Mouse (Mus musculus) cerebellum, postnatal 36 days (tissue): ENCODE results near the gene Ndufv1.
"Not testable (repeated sequence)": the region's sequence is repeated elsewhere in the genome, so short reads cannot be mapped to it uniquely, and the experiment has no call there.

Experiments used
- DNase-seq, 2 experiments: peaks; one replicate each; pipeline ENCODE4 v3.0.0; 2021 to 2022; ENCODE audit warnings: mixed read lengths in 2 of 2

Gene Ndufv1

DNA sequence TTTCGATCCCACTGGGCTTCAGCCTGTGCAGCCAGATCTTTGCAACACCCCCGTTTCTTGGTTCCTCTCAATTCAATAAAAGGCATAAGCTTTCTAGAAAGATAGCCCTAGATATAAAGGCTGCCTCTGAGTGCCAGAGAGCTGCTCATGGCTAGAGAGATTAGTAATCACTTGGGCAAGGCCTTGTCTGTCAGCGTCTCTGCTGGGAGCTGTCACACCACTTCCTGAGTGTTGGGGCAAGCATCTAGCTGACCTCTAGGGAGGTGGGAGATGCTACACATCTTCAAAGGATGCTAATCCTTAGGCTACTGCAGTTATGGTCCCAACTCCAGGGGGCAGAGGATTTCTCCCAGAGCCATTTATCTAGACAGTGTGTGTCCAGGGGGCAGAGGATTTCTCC lies 45.3 kb downstream of the Ndufv1 start:
- DNase-seq: no peak

DNA sequence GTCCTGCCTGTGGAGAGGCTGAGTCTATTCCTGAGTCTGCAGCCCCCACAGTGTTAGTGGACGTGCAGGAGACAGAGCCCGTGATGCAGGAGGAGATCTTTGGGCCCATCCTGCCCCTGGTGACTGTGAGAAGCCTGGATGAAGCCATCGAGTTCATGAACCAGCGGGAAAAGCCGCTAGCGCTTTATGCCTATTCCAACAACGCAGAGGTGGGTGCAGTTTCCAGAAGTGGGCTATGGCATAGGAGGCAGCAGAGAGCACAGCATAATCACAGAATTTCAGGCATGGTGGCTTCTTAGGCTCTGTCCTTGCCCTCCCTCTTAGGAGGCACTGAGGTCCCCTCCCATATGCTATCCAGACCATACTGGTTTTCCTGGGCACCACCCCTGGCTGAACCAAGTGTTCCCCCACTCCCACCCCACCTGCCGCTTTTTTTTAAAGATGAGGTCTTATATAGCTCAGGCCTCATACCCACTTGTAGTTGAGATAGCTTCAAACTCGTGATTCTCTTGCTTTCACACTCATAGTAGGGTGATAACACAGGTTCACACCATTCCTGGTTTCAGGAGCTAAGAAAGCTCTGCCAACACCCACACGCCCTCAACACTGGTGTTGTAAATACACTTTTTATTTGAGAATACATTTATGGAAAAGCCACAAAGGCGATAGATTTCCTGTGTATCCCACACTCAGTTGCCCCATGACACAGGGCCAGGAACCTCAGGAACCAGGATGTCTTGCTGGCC lies 46.1 kb downstream of the Ndufv1 start:
- no peak for DNase-seq

DNA sequence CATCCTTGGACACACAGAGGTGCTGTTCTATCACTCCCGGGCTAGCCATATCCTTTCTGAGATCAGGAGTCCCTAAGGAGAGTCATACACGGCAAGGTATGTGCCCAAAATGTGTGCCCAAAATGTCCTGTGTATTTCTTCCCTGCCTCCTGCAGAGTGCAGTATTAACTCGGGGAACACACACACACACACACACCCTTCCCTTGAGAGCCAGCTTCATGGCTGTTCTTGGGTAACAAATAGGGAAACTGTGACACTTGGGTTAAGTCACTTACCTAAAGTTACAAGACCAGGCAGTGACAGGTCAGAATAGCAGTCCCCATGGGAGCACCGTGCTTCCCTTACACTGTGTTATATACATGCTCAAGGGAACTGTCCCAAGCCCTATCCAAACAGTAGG lies 48.6 kb downstream of the Ndufv1 start:
- DNase-seq: no peak

DNA sequence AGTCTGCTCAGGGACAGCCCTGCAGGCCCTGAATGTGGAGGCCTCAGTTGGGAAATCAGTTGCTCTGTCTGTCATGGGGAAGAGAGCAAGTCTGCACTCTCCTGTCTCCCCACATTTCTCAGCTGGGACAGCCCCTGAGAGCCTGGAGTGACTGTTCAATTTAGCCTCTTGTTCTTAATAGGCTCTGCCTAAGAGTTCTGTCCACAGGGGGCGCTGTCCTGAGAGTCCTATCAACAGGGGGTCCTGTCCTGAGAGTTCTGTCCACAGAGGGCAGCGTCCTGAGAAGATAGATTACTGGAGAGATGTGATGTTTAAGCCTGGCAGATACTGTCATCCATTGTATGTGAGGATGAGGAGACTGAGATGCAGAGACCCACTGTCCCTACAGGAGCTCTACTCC lies 50.1 kb downstream of the Ndufv1 start:
- DNase-seq: no peak

DNA sequence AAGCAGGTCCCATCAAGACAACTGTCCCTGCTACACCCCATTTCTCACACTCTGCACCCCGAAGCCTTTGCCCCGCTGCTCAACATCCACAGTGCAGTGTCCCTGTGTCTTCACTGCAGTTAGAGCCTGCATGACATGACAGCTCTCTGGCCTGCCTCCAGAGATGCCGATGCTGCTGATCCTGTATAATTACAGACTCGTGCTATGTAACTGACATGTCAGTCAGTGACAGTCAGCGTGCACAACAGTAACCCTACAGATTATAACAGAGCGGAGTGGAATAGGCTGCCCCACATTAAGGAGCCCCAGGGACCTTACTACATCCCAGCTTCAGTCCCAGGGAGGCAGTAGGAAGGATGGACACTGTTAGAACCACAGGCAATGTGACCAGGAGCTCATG lies 50.8 kb downstream of the Ndufv1 start:
- DNase-seq: not testable (repeated sequence)

DNA sequence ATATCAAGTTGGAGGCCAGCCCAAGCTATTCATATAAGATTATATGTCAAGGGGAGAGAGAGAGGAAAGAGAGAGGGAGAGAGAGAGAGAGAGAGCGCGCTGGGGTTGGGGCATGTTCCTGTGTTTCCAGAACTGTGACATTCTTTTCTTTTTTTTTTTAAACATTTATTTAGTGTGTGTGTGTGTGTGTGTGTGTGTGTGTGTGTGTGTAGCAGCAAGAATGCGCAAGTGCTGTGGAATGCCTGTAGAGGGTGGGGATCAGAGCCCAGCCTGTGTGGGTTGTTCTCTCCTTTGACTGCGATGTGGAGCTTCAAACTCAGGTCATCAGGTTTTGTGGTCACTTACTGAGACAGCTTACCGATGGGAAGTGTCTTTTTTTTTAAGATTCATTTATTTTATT lies 52.4 kb downstream of the Ndufv1 start:
- no peak for DNase-seq

DNA sequence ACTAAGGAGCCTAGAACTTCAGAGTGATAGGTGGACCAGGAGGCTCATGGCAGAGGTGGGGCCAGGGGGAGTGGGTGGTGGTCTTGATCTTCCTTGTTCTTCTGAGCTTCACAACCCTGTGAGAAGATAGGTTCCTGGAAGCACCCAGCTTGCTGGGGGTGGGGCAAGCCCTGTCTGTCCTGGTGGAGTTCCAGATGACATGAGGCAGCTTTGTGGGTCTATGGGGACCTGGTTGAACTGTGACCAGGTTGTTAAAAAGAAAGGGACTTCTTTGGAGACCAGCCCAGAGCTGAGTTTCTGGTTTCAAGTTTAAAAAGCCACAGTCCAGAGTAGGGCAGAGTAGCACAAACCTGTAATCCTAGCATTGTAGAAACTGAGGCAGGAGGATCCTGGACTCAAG lies 53.6 kb downstream of the Ndufv1 start:
- no peak for DNase-seq

DNA sequence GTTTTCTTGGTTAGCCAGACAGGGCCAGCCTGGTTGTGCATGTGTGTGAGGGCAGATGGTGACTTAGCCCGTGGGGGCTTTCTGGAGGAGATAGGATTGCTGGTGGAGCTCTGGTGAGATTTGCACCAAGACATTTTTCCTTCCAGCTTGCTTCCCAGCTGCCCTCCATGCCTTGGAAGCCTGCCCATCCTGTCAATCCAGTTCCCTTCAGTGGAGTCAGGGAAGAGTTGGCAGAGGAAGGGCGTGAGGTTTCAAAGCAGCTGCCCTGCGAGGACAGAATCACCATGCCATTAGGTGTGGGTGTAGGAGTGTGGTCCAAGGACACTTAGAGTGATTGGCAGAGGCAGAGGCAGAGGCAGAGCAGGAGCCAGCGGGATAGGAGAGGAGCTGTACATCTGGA lies 54.1 kb downstream of the Ndufv1 start, which contains the start of gene Aldh3b3:
Gene Aldh3b3, plus strand, starts transcription at position 176 of the 400 bp plus-strand sequence.
- DNase-seq: no peak
